ENCODE assay signal across 8 mouse cellular contexts in the genomic region with DNA sequence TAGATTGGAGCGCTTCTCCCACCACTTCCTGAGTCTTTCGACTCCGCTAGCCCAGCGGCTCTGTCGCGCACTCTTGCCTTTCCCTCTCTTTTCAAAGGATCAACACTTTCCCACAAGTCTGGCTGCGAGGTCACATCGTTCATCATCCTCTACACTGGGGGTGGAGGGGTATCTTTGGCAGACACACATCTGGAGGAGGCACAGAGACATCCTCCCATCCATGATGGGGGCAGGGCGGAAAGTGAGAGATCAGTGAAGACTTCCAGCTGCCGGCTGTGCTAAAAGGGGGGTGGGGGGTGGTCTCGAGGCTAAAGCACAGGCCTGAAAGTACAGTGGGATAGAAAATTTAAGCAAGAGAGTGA. TPM values are rescaled to one million over a fixed set of nuclear protein-coding genes. Genes with fewer than 3 reads are reported as not detected.
DNase-seq lines count a peak whose midpoint lies in the region; ATAC-seq and TF ChIP-seq lines count a peak whose summit lies in the region.

No protein-coding gene starts in this region.

- under 1% methylated on average over 11 of the region's 11 CpGs for WGBS in intestine, embryonic 16.5 days

- no peaks in the 10 kb centered on the region for H3K9me3 ChIP-seq in E14TG2a.4 (ENCODE audit: low read length)
- H3K9me3 ChIP-seq in intestine, embryonic 16.5 days (ENCODE audit: control insufficient read depth, low read length): no peaks in the 10 kb centered on the region

- peaks cover 18% of the 10 kb centered on the region for H3K27me3 ChIP-seq in E14TG2a.4 (ENCODE audit: insufficient read depth, low read length)
- no peaks in the 10 kb centered on the region for H3K27me3 ChIP-seq in intestine, embryonic 16.5 days (replicated peaks; ENCODE audit: control insufficient read depth, insufficient read depth, low read length)

- H3K9ac ChIP-seq in intestine, embryonic 16.5 days (ENCODE audit: low read depth, low read length): peak overlapping the region; percentile 72

- no peak for TF ChIP-seq CTCF in E14TG2a.4 (conservative IDR thresholded peaks at IDR 0.05; ENCODE audit: low read length)

- peaks cover 43% of the 10 kb centered on the region for H3K4me1 ChIP-seq in E14TG2a.4 (replicated peaks; ENCODE audit: low read depth, low read length)
- peaks cover 29% of the 10 kb centered on the region for H3K4me1 ChIP-seq in intestine, embryonic 16.5 days (ENCODE audit: control insufficient read depth, insufficient read depth, low read length)

- H3K4me3 ChIP-seq in E14TG2a.4 (replicated peaks; ENCODE audit: low read length): peak overlapping the region; percentile 91
- peak overlapping the region; percentile 97 for H3K4me3 ChIP-seq in intestine, embryonic 16.5 days (ENCODE audit: low read length)

- H3K27ac ChIP-seq in intestine, embryonic 16.5 days (ENCODE audit: low read length): peak overlapping the region; percentile 93

- ATAC-seq in erythroblast, adult 5-6 weeks (replicated peaks; ENCODE audit: low FRiP score, poor library complexity, severe bottlenecking): peak; percentile 28
- peak; percentile 20 for ATAC-seq in intestine, embryonic 16.5 days

- peak overlapping the region; percentile 64 for H3K4me2 ChIP-seq in intestine, embryonic 16.5 days (ENCODE audit: low read depth, low read length)

- peak; percentile 73 for DNase-seq in cerebellum, adult 11-12 months
- no peak for DNase-seq in cerebellum, adult 8-10 months
- peak; percentile 39 for DNase-seq in lung, postnatal 36 days
- DNase-seq in testis, postnatal 10 days (ENCODE audit: low spot score): peak; percentile 75
- DNase-seq in gastrocnemius, adult 18-20 months (ENCODE audit: low spot score): no peak

- H3K36me3 ChIP-seq in E14TG2a.4 (ENCODE audit: insufficient read depth, low read length): peaks cover 13% of the 10 kb centered on the region
- H3K36me3 ChIP-seq in intestine, embryonic 16.5 days (ENCODE audit: control insufficient read depth, insufficient read depth, low read length): peaks cover 3% of the 10 kb centered on the region; the same call in 1 of the 2 replicates

RNA-seq across cellular contexts. Expression of a gene that starts 0.6 kb away (rescaled TPM):
- total RNA-seq in erythroblast, adult 5-6 weeks (2015; ENCODE audit: low replicate concordance): 7.3 and 11.5 TPM in 2 replicates
- total RNA-seq in erythroblast, adult 5-6 weeks (2017; ENCODE audit: low replicate concordance): 6.0 and 7.8 TPM in 2 replicates
- polyA plus RNA-seq in intestine, embryonic 16.5 days (2015; fragmentation: Nextera tagmentation; extraction: Ambion mirVana): 4.9 and 5.9 TPM in 2 replicates
- total RNA-seq in gastrocnemius, adult 18-20 months (2021): 10 to 100 TPM; 80.0 to 87.2 TPM

RNA-seq across cellular contexts. Expression of a gene that starts 10.4 kb away (rescaled TPM):
- 1.3 TPM in 1 of 2 replicates, not detected in the other for total RNA-seq in erythroblast, adult 5-6 weeks (2015; ENCODE audit: low replicate concordance)
- 3.3 and 4.5 TPM in 2 replicates for total RNA-seq in erythroblast, adult 5-6 weeks (2017; ENCODE audit: low replicate concordance)
- polyA plus RNA-seq in intestine, embryonic 16.5 days (2015; fragmentation: Nextera tagmentation; extraction: Ambion mirVana): 2.8 and 3.0 TPM in 2 replicates
- total RNA-seq in gastrocnemius, adult 18-20 months (2021): 10 to 100 TPM; 13.6 to 14.4 TPM

Comparison
In these comparisons a context has a peak if more than half of its experiments do, and no peak if none do; other contexts are left out.
1. DNase-seq: peak in cerebellum, adult 11-12 months (single experiment), lung, postnatal 36 days (single experiment) and testis, postnatal 10 days (single experiment); none in cerebellum, adult 8-10 months (single experiment) and gastrocnemius, adult 18-20 months (single experiment).
2. RNA of a gene that starts 0.6 kb away (total RNA-seq): 80.0 to 87.2 TPM in gastrocnemius, adult 18-20 months; 6.0 to 11.5 TPM in erythroblast, adult 5-6 weeks; every median in the first group is over 4 times any median in the second.